Mouse (Mus musculus) kidney, embryonic 16.5 days (tissue): ENCODE measurements around the gene Cenpe. TPM values are rescaled to one million over a fixed set of nuclear protein-coding genes. Genes with fewer than 3 reads are reported as not detected.

Source experiments
- ATAC-seq: fragments of 200-750 bp; cut with Nextera tagmentation; 2 replicates; pipeline ENCODE4 v1.8.0; 2017; ENCODE audit warnings: moderate TSS enrichment; ENCODE audit not compliant: low FRiP score, low TSS enrichment
- H3K27ac ChIP-seq: fragments of 300-500 bp; sonication (generic); 2 replicates; pipeline ENCODE4 v1.5.1; 2014; ENCODE audit warnings: low read length
- H3K27me3 ChIP-seq: fragments of 300-500 bp; sonication (generic); 2 replicates; pipeline ENCODE4 v1.6.1; 2014; ENCODE audit warnings: low read length, control low read depth, mixed read lengths; ENCODE audit not compliant: insufficient read depth
- H3K36me3 ChIP-seq: fragments of 300-500 bp; sonication (generic); 2 replicates; pipeline ENCODE4 v1.6.1; 2014; ENCODE audit warnings: low read length, control low read depth, mixed read lengths; ENCODE audit not compliant: insufficient read depth
- H3K4me1 ChIP-seq: fragments of 300-500 bp; sonication (generic); 2 replicates; pipeline ENCODE4 v1.6.1; 2014; ENCODE audit warnings: low read length, control low read depth, mixed read lengths; ENCODE audit not compliant: insufficient read depth
- H3K4me2 ChIP-seq: fragments of 300-500 bp; sonication (generic); replicated peaks from 2 replicates; pipeline ENCODE4 v1.6.1; 2014; ENCODE audit warnings: low read depth, low read length
- H3K4me3 ChIP-seq: fragments of 300-500 bp; sonication (generic); 2 replicates; pipeline ENCODE4 v1.5.1; 2014; ENCODE audit warnings: mild to moderate bottlenecking, low read length
- H3K9ac ChIP-seq: fragments of 300-500 bp; sonication (generic); replicated peaks from 2 replicates; pipeline ENCODE4 v1.6.1; 2014; ENCODE audit warnings: low read length
- H3K9me3 ChIP-seq: fragments of 300-500 bp; sonication (generic); 2 replicates; pipeline ENCODE4 v1.6.1; 2016; ENCODE audit warnings: low read length, control low read depth
- WGBS: fragments of 180-500 bp; shearing (Covaris S2); extraction: QIAGEN DNeasy Blood & Tissue Kit; methylation state at CpG from one replicate; pipeline ENCODE4 v1.1.7; 2014; 5-methylcytosine and 5-hydroxymethylcytosine counted together
- polyA plus RNA-seq: library from polyadenylated mRNA; unstranded; fragments of >200 nt; fragmentation: Nextera tagmentation; extraction: Ambion mirVana; gene quantifications from 2 replicates; pipeline ENCODE4 v1.2.1, GENCODE M21; 2015

Gene Cenpe
- polyA plus RNA-seq, 1 experiment from 2014 or later = 26.5 TPM

GRCm38 (mm10) chr3:135315720-135316425 is 103.5 kb downstream of the Cenpe start:
- 84% methylated on average over 9 of the region's 9 CpGs for WGBS
- Histone ChIP-seq H3K27ac (no peak overlapping the region), H3K27me3 (no peaks in the 10 kb centered on the region), H3K4me1 (no peaks in the 10 kb centered on the region), H3K36me3 (no peaks in the 10 kb centered on the region), H3K9ac (no peak overlapping the region), H3K4me3 (no peak overlapping the region), H3K9me3 (peaks cover 3% of the 10 kb centered on the region; the same call in 1 of the 2 replicates), H3K4me2 (no peak overlapping the region)
- ATAC-seq = no peak

GRCm38 (mm10) chr3:135318331-135318730 is 106.0 kb downstream of the Cenpe start:
- ATAC-seq = no peak
- Histone ChIP-seq H3K4me2 (no peak overlapping the region), H3K9me3 (peaks cover 3% of the 10 kb centered on the region; the same call in 1 of the 2 replicates), H3K9ac (no peak overlapping the region), H3K27ac (no peak overlapping the region), H3K4me3 (no peak overlapping the region), H3K4me1 (no peaks in the 10 kb centered on the region), H3K36me3 (no peaks in the 10 kb centered on the region), H3K27me3 (no peaks in the 10 kb centered on the region)
- 85% methylated on average over 11 of the region's 11 CpGs for WGBS

Other genes with a start within 250 kb of the Cenpe start
- 39.0 and 46.0 TPM in 2 replicates for gene Bdh2, start 68.7 kb downstream of the Cenpe start, polyA plus RNA-seq
- 3.1 and 3.3 TPM in 2 replicates for gene Slc9b2, start 95.2 kb downstream of the Cenpe start, polyA plus RNA-seq
- gene Slc9b1, start 135.5 kb downstream of the Cenpe start, polyA plus RNA-seq = 0.41 and 0.44 TPM in 2 replicates
- gene Cisd2, start 211.4 kb downstream of the Cenpe start, polyA plus RNA-seq = 70.2 and 74.5 TPM in 2 replicates
- gene Ube2d3, start 225.6 kb downstream of the Cenpe start, polyA plus RNA-seq = 524 and 536 TPM in 2 replicates